Comparison of ENCODE assay signal across 13 mouse cellular contexts in the genomic region with DNA sequence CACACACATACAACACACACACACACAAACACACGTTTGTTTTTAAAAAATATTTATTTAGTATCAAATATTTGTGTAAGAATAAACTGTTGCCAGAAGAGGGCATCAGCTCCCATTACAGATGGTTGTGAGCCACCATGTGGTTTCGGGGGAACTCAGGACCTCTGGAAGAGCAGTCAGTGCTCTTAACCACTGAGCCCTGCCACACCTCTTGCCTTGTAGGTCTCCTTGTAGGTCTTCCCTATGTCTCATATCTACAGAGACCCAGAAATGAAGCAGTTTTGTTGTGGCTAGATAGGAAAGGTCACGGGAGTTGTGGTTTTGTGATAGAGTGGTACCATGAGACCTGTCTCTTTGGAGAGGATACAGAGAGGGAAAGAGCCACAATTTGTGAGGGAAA. TPM values are rescaled to one million over a fixed set of nuclear protein-coding genes. Genes with fewer than 3 reads are reported as not detected.
A peak's percentile ranks its signal among the peaks of the same experiment; 100 is the strongest.
DNase-seq lines count a peak whose midpoint lies in the region; ATAC-seq and TF ChIP-seq lines count a peak whose summit lies in the region.
"Had no signal": no experiment of that assay in that cellular context is flagged by ENCODE, and none has a peak within 500 bp of the region (broad histone marks: within the 10 kb centered on the region; RNA-seq: fewer than 3 reads in every experiment).

No protein-coding gene starts in this region.

- H3K4me2 ChIP-seq in liver, embryonic 14.5 days (ENCODE audit: low read depth): peak overlapping the region; percentile 1; the same call in 1 of the 2 replicates

- H3K9me3 ChIP-seq in liver, embryonic 14.5 days (ENCODE audit: control insufficient read depth, low read length): no peaks in the 10 kb centered on the region

- peak; percentile 77 for TF ChIP-seq EP300 in liver, embryonic 14.5 days (IDR thresholded peaks at IDR 0.05; ENCODE audit: low read depth)

- no peak for TF ChIP-seq POLR2A in kidney, adult 2 months (IDR thresholded peaks at IDR 0.05; ENCODE audit: low read depth, low read length)

- no peak for DNase-seq in kidney, adult 2 months
- DNase-seq in kidney, postnatal 36 days: no peak
- DNase-seq in 416B (ENCODE audit: low read depth): peak; percentile 70
- peak; percentile 59 for DNase-seq in c-Kit-positive CD71-positive TER-119-negative erythroid progenitor cells, embryonic 14.5 days (ENCODE audit: low read depth)
- peak in 1 of 3 experiments; percentile 41 for DNase-seq in liver, embryonic 14.5 days (ENCODE audit: low read depth in 3 of 3, low spot score in 3 of 3)
- no peak for DNase-seq in embryo, embryonic 10 days (ENCODE audit: low spot score)
- DNase-seq in embryo, embryonic 11 days: no peak
- no peak for DNase-seq in thymus, postnatal 10 days (ENCODE audit: low spot score in 2 of 2)
- DNase-seq: cerebellum, postnatal 10 days; gastrocnemius, postnatal 25 days; heart, postnatal 10 days; kidney, adult 8-10 months had no signal

- no peak overlapping the region for H3K9ac ChIP-seq in liver, embryonic 14.5 days (replicated peaks)

- H3K4me3 ChIP-seq in kidney, adult 2 months (ENCODE audit: insufficient read depth, low read depth, low read length): no peak overlapping the region
- no peak overlapping the region for H3K4me3 ChIP-seq in liver, embryonic 14.5 days (ENCODE audit: insufficient read depth in 1 of 2, low read depth in 2 of 2, low read length in 2 of 2)
- H3K4me3 ChIP-seq: megakaryocyte, embryonic 14.5 days had no signal

- TF ChIP-seq CTCF in kidney, adult 2 months (conservative IDR thresholded peaks at IDR 0.05; ENCODE audit: insufficient read depth, insufficient read length, low read depth, low read length): peak; percentile 29; the same call in 1 of the 2 replicates
- TF ChIP-seq CTCF in liver, embryonic 14.5 days (IDR thresholded peaks at IDR 0.05; ENCODE audit: low read depth): peak; percentile 35

- ATAC-seq in liver, embryonic 14.5 days (ENCODE audit: insufficient read depth): peak; percentile 85

- peaks cover 7% of the 10 kb centered on the region; the same call in 1 of the 2 replicates for H3K4me1 ChIP-seq in kidney, adult 2 months (ENCODE audit: control insufficient read depth, insufficient read depth, low read length)
- peaks cover 11 to 28% of the 10 kb centered on the region in 2 experiments for H3K4me1 ChIP-seq in liver, embryonic 14.5 days (replicated peaks; ENCODE audit: control insufficient read depth in 2 of 2, insufficient read depth in 2 of 2, low read length in 1 of 2)

- H3K27ac ChIP-seq in kidney, adult 2 months (ENCODE audit: insufficient read depth, low read depth, low read length): no peak overlapping the region
- no peak overlapping the region for H3K27ac ChIP-seq in liver, embryonic 14.5 days

- 45% methylated on average over 3 of the region's 3 CpGs for WGBS in kidney, adult 2 months
- 8% methylated on average over 3 of the region's 3 CpGs for WGBS in liver, embryonic 14.5 days (ENCODE audit: insufficient replicate concordance)

- no peaks in the 10 kb centered on the region for H3K36me3 ChIP-seq in kidney, adult 2 months (ENCODE audit: control insufficient read depth, insufficient read depth, low read length)
- no peaks in the 10 kb centered on the region for H3K36me3 ChIP-seq in liver, embryonic 14.5 days (replicated peaks; ENCODE audit: control insufficient read depth, insufficient read depth, low read depth)

- H3K27me3 ChIP-seq in kidney, adult 2 months (replicated peaks; ENCODE audit: control insufficient read depth, insufficient read depth, low read length): no peaks in the 10 kb centered on the region
- peaks cover 12% of the 10 kb centered on the region for H3K27me3 ChIP-seq in liver, embryonic 14.5 days (ENCODE audit: control insufficient read depth, insufficient read depth, low read length)

RNA-seq across cellular contexts. Expression of gene Rnf227, which starts 6.3 kb away (rescaled TPM):
- polyA plus RNA-seq in kidney, adult 2 months (2012; rRNA removed): 1.5 and 2.1 TPM in 2 replicates
- 0.30 and 0.74 TPM in 2 replicates for polyA plus RNA-seq in liver, embryonic 14.5 days (2012; rRNA removed)
- 0.59 and 0.66 TPM in 2 replicates for polyA plus RNA-seq in liver, embryonic 14.5 days (2014; fragmentation: Nextera tagmentation; extraction: Ambion mirVana)

RNA-seq across cellular contexts. Expression of gene Kcnab3, which starts 7.9 kb away (rescaled TPM):
- 1.2 and 1.3 TPM in 2 replicates for polyA plus RNA-seq in kidney, adult 2 months (2012; rRNA removed)
- polyA plus RNA-seq in liver, embryonic 14.5 days (2012; rRNA removed): 0.09 and 0.20 TPM in 2 replicates
- polyA plus RNA-seq in liver, embryonic 14.5 days (2014; fragmentation: Nextera tagmentation; extraction: Ambion mirVana): 0.06 and 0.10 TPM in 2 replicates

RNA-seq across cellular contexts. Expression of gene Trappc1, which starts 10.1 kb away (rescaled TPM):
- 57.9 and 72.3 TPM in 2 replicates for polyA plus RNA-seq in kidney, adult 2 months (2012; rRNA removed)
- 49.6 and 62.9 TPM in 2 replicates for polyA plus RNA-seq in liver, embryonic 14.5 days (2012; rRNA removed)
- 101 and 106 TPM in 2 replicates for polyA plus RNA-seq in liver, embryonic 14.5 days (2014; fragmentation: Nextera tagmentation; extraction: Ambion mirVana)

RNA-seq across cellular contexts. Expression of gene Cntrob, which starts 10.3 kb away (rescaled TPM):
- polyA plus RNA-seq in kidney, adult 2 months (2012; rRNA removed): 4.6 and 5.7 TPM in 2 replicates
- 7.8 and 9.8 TPM in 2 replicates for polyA plus RNA-seq in liver, embryonic 14.5 days (2012; rRNA removed)
- 5.0 and 6.5 TPM in 2 replicates for polyA plus RNA-seq in liver, embryonic 14.5 days (2014; fragmentation: Nextera tagmentation; extraction: Ambion mirVana)

RNA-seq across cellular contexts. Expression of gene Chd3, which starts 35.3 kb away (rescaled TPM):
- polyA plus RNA-seq in kidney, adult 2 months (2012; rRNA removed): 168 and 175 TPM in 2 replicates
- 13.7 and 14.3 TPM in 2 replicates for polyA plus RNA-seq in liver, embryonic 14.5 days (2012; rRNA removed)
- 1.9 and 2.4 TPM in 2 replicates for polyA plus RNA-seq in liver, embryonic 14.5 days (2014; fragmentation: Nextera tagmentation; extraction: Ambion mirVana)

Comparison
In these comparisons a context has a peak if more than half of its experiments do, and no peak if none do; other contexts are left out.
1. DNase-seq: peak in 416B (single experiment) and c-Kit-positive CD71-positive TER-119-negative erythroid progenitor cells, embryonic 14.5 days (single experiment); none in kidney, adult 2 months (single experiment), kidney, postnatal 36 days (0 of 2), embryo, embryonic 10 days (single experiment), embryo, embryonic 11 days (single experiment) and thymus, postnatal 10 days (0 of 2).